Mouse (Mus musculus) ES-Bruce4 (cell line): ENCODE results near the gene Fap. TPM values are rescaled to one million over a fixed set of nuclear protein-coding genes. Genes with fewer than 3 reads are reported as not detected.

Experiments
- H3K27ac ChIP-seq: 2 replicates; pipeline ENCODE4 v1.5.1; 2012; ENCODE audit warnings: low read length, inconsistent platforms; ENCODE audit not compliant: insufficient read depth
- H3K27me3 ChIP-seq: 2 replicates; pipeline ENCODE4 v1.6.1; 2012; ENCODE audit warnings: mild to moderate bottlenecking, low read length, inconsistent platforms; ENCODE audit not compliant: control insufficient read depth, poor library complexity, insufficient read depth, severe bottlenecking
- H3K36me3 ChIP-seq: 2 replicates; pipeline ENCODE4 v1.6.1; 2012; ENCODE audit warnings: inconsistent platforms, mild to moderate bottlenecking, low read length, moderate library complexity; ENCODE audit not compliant: control insufficient read depth, poor library complexity, insufficient read depth, severe bottlenecking
- H3K4me1 ChIP-seq: one replicate; pipeline ENCODE4 v1.8.1; 2011; ENCODE audit warnings: low read length; ENCODE audit not compliant: control insufficient read depth, insufficient read depth
- H3K4me3 ChIP-seq: 2 replicates; pipeline ENCODE4 v1.5.1; 2011; ENCODE audit warnings: low read depth, mild to moderate bottlenecking, low read length
- H3K9ac ChIP-seq: 2 replicates; pipeline ENCODE4 v1.6.1; 2012; ENCODE audit warnings: low read depth, mild to moderate bottlenecking, inconsistent platforms; ENCODE audit not compliant: poor library complexity, severe bottlenecking
- H3K9me3 ChIP-seq: replicated peaks from 2 replicates; pipeline ENCODE4 v1.6.1; 2012; ENCODE audit warnings: mild to moderate bottlenecking, low read length, inconsistent platforms; ENCODE audit not compliant: control insufficient read depth, poor library complexity, insufficient read depth, severe bottlenecking
- CTCF ChIP-seq: IDR thresholded peaks from one replicate; pipeline ENCODE4 v1.8.1; 2011; ENCODE audit warnings: low read depth, low read length
- EP300 ChIP-seq: IDR thresholded peaks from 2 replicates; pipeline ENCODE4 v1.6.1; 2011; ENCODE audit warnings: low read depth, low read length; ENCODE audit not compliant: insufficient read depth
- POLR2A ChIP-seq: IDR thresholded peaks from one replicate; pipeline ENCODE4 v1.8.1; 2011; ENCODE audit warnings: low read length; ENCODE audit not compliant: insufficient read depth
- polyA plus RNA-seq: library from polyadenylated mRNA; stranded (reverse); fragments of >200 nt; gene quantifications from 2 replicates; pipeline ENCODE4 v1.2.4, GENCODE M21; 2011; ENCODE audit warnings: low read depth; ENCODE audit not compliant: missing spikeins, insufficient read depth, insufficient read length

Gene Fap
- polyA plus RNA-seq, 1 experiment, result 1.3 TPM

DNA sequence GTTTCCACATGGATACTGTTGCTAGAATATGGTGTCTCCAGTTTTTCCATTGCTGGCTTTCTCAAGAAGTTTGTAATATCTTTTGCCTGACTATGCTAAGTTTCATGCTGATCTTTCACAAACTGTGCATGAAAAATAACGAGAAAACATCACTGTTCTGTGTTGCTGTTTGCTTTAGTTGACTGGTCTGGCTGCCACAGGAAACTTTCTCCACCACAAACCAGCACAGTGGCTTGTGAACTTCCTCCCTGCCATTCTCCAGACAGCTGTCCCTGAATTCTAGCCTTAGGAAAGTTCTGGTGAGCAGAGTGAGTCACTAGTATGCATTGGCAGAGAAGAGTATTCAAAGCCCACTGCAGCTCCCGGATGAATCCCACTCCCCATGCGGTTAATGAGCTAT is 1.1 kb upstream of the Fap start:
- H3K4me1 ChIP-seq, result no peaks in the 10 kb centered on the region
- H3K36me3 ChIP-seq, result no peaks in the 10 kb centered on the region
- no peaks in the 10 kb centered on the region for H3K9me3 ChIP-seq
- no peak overlapping the region for H3K4me3 ChIP-seq
- H3K27ac ChIP-seq, result no peak overlapping the region
- no peak overlapping the region for H3K9ac ChIP-seq
- TF ChIP-seq POLR2A, result no peak
- no peak for TF ChIP-seq CTCF
- no peak for TF ChIP-seq EP300
- H3K27me3 ChIP-seq, result no peaks in the 10 kb centered on the region

- TF ChIP-seq EP300, result no peak
- no peak for TF ChIP-seq CTCF
- no peak for TF ChIP-seq POLR2A
- Histone ChIP-seq H3K27me3 (no peaks in the 10 kb centered on the region), H3K27ac (no peak overlapping the region), H3K9ac (no peak overlapping the region), H3K4me3 (no peak overlapping the region), H3K36me3 (no peaks in the 10 kb centered on the region), H3K4me1 (no peaks in the 10 kb centered on the region), H3K9me3 (no peaks in the 10 kb centered on the region)
Observed at GRCm38 (mm10) chr2:62574250-62574649, 375 bp upstream of the Fap start.

- H3K4me1 ChIP-seq, result no peaks in the 10 kb centered on the region
- H3K27ac ChIP-seq, result no peak overlapping the region
- no peak overlapping the region for H3K9ac ChIP-seq
- H3K27me3 ChIP-seq, result no peaks in the 10 kb centered on the region
- H3K9me3 ChIP-seq, result no peaks in the 10 kb centered on the region
- H3K36me3 ChIP-seq, result no peaks in the 10 kb centered on the region
- TF ChIP-seq POLR2A (no peak), EP300 (no peak), CTCF (no peak)
- H3K4me3 ChIP-seq, result no peak overlapping the region
Observed at GRCm38 (mm10) chr2:62573099-62573752, 649 bp downstream of the Fap start.

GRCm38 (mm10) chr2:62564687-62565086 is 9.2 kb downstream of the Fap start:
- Histone ChIP-seq H3K27ac (no peak overlapping the region), H3K9ac (no peak overlapping the region), H3K36me3 (no peaks in the 10 kb centered on the region), H3K27me3 (no peaks in the 10 kb centered on the region), H3K4me1 (no peaks in the 10 kb centered on the region), H3K9me3 (no peaks in the 10 kb centered on the region), H3K4me3 (no peak overlapping the region)
- no peak for TF ChIP-seq EP300
- TF ChIP-seq POLR2A, result no peak
- no peak for TF ChIP-seq CTCF

- Histone ChIP-seq H3K4me1 (no peaks in the 10 kb centered on the region), H3K36me3 (no peaks in the 10 kb centered on the region), H3K27me3 (no peaks in the 10 kb centered on the region), H3K9ac (no peak overlapping the region), H3K4me3 (no peak overlapping the region), H3K9me3 (no peaks in the 10 kb centered on the region), H3K27ac (no peak overlapping the region)
- no peak for TF ChIP-seq POLR2A
- TF ChIP-seq EP300, result no peak
- no peak for TF ChIP-seq CTCF
Observed at GRCm38 (mm10) chr2:62562661-62563485, 11.0 kb downstream of the Fap start.

DNA sequence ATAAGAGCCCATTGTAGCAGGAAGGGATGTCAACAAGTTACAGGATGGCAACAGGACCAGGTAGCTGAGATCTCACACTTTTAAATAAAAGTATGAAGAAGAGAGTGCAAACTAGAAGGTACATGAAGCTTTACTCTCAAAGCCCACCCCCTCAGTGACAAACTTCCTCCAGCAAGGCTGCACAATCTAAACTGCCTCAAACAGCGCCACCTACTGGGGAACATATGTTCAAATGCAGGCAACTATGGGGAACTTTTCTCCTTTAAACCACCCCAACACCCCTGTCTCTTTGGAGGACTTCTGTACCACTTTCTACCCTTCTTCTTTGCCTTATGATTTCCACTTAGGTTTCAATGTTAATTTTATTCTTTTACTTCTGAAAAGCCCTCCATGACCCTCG is 16.5 kb downstream of the Fap start:
- Histone ChIP-seq H3K27me3 (no peaks in the 10 kb centered on the region), H3K9ac (no peak overlapping the region), H3K4me3 (no peak overlapping the region), H3K4me1 (no peaks in the 10 kb centered on the region), H3K27ac (no peak overlapping the region), H3K9me3 (no peaks in the 10 kb centered on the region), H3K36me3 (no peaks in the 10 kb centered on the region)
- TF ChIP-seq CTCF, result no peak
- no peak for TF ChIP-seq POLR2A
- TF ChIP-seq EP300, result no peak
